Mouse (Mus musculus): ENCODE data around the gene Olfr883. TPM values are rescaled to one million over a fixed set of nuclear protein-coding genes. Genes with fewer than 3 reads are reported as not detected.

Gene Olfr883
- not detected in 2 replicates for total RNA-seq (2021)
- long read RNA-seq: 0 reads

- DNase-seq: no peak
Observed at GRCm38 (mm10) chr9:38025508-38025907, at the start of gene Olfr883. Gene Olfr883, plus strand, starts transcription at chr9:38025808.

GRCm38 (mm10) chr9:37991525-37991924 is 34.1 kb upstream of the Olfr883 start, which contains the start of gene Olfr881:
Gene Olfr881, plus strand, starts transcription at chr9:37991825.
- no peak for DNase-seq

GRCm38 (mm10) chr9:37998581-37999204 is 26.9 kb upstream of the Olfr883 start:
- no peak for DNase-seq

- no peak for DNase-seq
Observed at GRCm38 (mm10) chr9:38000021-38000420, 25.6 kb upstream of the Olfr883 start.

- no peak for DNase-seq
Observed at GRCm38 (mm10) chr9:38046255-38046654, 20.6 kb downstream of the Olfr883 start, which contains the start of gene Olfr884. Gene Olfr884, plus strand, starts transcription at chr9:38046555.

GRCm38 (mm10) chr9:38061022-38061421 is 35.4 kb downstream of the Olfr883 start, which contains the start of gene Olfr885:
Gene Olfr885, plus strand, starts transcription at chr9:38061322.
- DNase-seq: no peak

Other genes starting within 250 kb of the Olfr883 start
- gene Olfr876, start 222.8 kb upstream of the Olfr883 start, total RNA-seq (2021): not detected in 2 replicates
- 1.5 TPM in 2 replicates for gene Olfr877, start 171.5 kb upstream of the Olfr883 start, total RNA-seq (2021)
- not detected in 2 replicates for gene Olfr145, start 129.1 kb upstream of the Olfr883 start, total RNA-seq (2021)
- gene Olfr878, start 108.0 kb upstream of the Olfr883 start, total RNA-seq (2021): not detected in 2 replicates
- gene Olfr881, start 34.0 kb upstream of the Olfr883 start, total RNA-seq (2021): not detected in 2 replicates
- not detected in 2 replicates for gene Olfr884, start 20.7 kb downstream of the Olfr883 start, total RNA-seq (2021)
- not detected in 2 replicates for gene Olfr885, start 35.5 kb downstream of the Olfr883 start, total RNA-seq (2021)
- not detected in 2 replicates for gene Olfr887, start 58.3 kb downstream of the Olfr883 start, total RNA-seq (2021)
- gene Olfr888, start 82.3 kb downstream of the Olfr883 start, total RNA-seq (2021): not detected in 2 replicates
- 0.12 TPM in 1 of 2 replicates, not detected in the other for gene Olfr889, start 89.4 kb downstream of the Olfr883 start, total RNA-seq (2021)
- gene Olfr890, start 116.7 kb downstream of the Olfr883 start, total RNA-seq (2021): not detected in 2 replicates
- not detected in 2 replicates for gene Olfr891, start 155.0 kb downstream of the Olfr883 start, total RNA-seq (2021)
- not detected in 2 replicates for gene Olfr893, start 182.6 kb downstream of the Olfr883 start, total RNA-seq (2021)
- gene Olfr894, start 192.2 kb downstream of the Olfr883 start, total RNA-seq (2021): not detected in 2 replicates
- gene Olfr143, start 227.0 kb downstream of the Olfr883 start, total RNA-seq (2021): not detected in 2 replicates
- gene Olfr895, start 242.0 kb downstream of the Olfr883 start, total RNA-seq (2021): not detected in 2 replicates

Measured in adrenal gland, postnatal 25 days (tissue).